Mouse (Mus musculus): ENCODE results near the gene Mtfp1.
"Not testable (repeated sequence)": the region's sequence is repeated elsewhere in the genome, so short reads cannot be mapped to it uniquely, and the experiment has no call there.

Gene Mtfp1

DNA sequence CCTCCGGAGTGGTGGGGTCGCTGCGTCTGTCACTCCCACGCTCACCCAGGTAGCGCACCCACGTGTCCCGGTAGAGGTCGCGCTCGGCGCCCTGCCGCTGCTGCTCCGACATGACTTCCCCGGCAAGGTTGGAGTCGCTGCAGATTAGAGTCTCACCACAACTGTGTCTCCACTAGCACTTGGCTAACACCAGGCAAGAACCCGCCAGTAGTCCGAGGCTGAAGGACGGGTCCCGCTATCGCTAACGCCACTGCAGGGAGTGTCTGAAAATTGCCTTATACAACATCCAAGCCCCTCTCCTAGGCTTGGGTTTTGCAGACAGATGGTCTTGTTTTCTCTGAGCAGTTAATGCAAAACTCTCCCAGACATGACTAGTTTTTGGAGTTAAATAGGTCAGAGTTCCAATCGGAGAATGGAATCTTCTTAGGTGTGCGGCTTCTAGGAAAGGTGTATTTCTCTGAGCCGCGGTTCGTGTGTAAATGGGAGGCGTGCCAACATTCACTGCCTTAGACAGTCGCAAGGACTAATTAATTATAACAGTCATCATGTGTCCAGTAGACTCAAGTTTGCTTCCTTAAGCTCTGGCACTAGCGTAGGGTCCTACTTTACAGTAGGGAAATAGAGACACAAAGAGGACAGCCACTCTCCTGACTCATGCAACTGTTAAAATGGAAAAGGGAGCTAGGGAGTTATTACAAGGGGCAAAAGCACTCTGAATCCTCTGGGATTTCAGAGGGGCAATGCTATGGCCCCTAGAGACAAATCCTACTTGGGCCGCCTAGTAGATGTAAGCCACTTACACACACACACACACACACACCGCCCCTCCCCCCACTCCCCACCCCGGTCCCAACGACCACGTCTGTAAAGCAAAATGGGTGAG, at the start of gene Mtfp1:
Mtfp1 (minus strand) TSS at position 275 of the 883 bp plus-strand sequence.
- peak; percentile 65 for DNase-seq (ENCODE audit: low spot score)

DNA sequence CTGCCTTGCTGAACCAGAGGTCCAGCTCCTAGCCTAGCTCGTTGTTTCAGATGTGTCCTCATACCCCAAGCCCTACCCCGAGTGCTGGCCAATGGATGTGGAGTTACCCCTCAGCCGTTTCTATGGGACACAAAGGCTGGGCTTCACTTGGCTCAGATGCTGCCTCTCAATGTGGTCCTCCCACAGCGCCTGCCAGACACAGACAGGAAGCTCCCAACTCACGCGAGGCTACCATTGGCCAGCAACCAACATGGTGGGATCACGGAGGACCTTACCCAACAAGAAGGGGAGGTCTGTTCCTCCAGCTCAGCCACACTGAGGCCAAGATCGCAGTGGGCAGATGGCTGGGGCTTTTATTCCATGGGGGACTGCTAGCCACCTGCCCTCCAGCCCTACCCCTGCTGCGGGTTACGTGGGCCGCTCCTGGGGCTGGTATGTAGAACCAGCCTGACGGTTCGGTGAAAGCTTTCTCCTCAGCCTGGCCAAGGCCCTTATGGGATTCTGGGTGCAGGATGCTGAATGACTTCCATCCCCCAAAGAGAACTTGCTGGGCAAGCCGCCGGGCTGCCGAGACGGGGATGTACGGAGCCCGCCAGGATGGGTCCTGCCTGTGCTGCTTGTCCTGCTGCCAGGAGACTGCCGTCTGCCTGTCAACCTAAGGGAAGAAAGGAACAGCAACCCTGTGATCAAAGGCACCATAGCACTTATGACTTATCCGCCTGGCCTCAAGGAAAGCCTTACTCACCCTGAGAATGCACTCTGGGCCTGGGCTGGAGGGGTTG, 48.2 kb upstream of the Mtfp1 start:
- DNase-seq (ENCODE audit: low spot score): no peak

DNA sequence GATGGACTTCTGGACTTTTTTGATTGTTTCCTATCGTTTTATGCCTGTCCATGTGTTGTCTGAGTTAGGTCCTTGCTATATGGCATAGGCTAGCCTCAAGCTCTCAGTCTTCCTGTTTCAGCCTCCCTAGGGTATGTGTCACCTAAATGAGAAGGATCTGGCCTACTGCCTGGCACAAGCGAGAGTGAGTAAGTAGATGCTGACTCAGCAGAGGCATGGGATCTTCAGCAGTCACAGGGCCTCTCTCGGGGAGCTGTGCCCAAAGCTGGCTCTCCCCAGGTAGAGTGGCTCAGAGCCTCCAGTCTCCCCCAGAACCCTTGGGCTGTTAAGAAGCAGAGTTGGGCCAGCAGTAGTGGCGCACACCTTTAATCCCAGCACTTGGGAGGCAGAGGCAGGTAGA, 47.1 kb upstream of the Mtfp1 start:
- no peak for DNase-seq (ENCODE audit: low spot score)

DNA sequence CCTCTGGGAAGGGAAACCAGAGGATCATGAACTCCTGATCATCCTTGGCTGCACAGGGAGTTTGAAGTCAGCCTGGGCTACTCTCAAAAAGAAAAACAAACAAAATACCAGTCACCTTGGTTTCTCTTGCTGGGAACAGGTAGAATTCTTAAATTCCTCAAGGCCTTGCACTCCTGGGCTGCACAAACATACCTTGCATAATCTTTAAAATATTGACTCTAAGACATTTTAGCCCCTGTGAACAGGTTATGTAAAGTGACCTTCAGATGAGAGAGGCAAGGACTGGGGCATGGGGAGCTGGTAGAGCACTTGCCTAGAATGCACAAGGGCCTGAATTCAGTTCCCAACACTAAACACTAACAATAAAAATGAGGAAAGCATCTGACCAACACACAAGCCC, 46.3 kb upstream of the Mtfp1 start:
- DNase-seq (ENCODE audit: low spot score): no peak

DNA sequence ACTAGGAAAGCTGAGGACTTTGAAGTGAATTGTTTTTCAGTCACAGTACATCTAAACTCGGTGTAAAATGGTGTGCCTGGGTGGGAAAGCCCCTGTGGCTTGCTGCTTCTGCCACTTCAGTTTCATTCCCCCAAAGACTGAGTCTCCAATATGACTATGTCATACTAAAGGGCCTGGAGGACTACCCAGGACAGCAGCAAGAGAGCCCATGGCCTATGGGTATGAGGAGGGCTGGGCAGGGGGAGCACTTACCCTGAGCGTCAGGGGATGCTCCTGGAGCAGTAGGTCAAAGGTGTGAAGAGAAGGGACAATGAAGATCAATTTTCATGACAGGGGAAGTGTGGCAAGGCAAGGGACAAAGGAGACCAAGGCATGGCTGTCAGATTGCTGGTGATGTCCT, 43.7 kb upstream of the Mtfp1 start:
- no peak for DNase-seq (ENCODE audit: low spot score)

DNA sequence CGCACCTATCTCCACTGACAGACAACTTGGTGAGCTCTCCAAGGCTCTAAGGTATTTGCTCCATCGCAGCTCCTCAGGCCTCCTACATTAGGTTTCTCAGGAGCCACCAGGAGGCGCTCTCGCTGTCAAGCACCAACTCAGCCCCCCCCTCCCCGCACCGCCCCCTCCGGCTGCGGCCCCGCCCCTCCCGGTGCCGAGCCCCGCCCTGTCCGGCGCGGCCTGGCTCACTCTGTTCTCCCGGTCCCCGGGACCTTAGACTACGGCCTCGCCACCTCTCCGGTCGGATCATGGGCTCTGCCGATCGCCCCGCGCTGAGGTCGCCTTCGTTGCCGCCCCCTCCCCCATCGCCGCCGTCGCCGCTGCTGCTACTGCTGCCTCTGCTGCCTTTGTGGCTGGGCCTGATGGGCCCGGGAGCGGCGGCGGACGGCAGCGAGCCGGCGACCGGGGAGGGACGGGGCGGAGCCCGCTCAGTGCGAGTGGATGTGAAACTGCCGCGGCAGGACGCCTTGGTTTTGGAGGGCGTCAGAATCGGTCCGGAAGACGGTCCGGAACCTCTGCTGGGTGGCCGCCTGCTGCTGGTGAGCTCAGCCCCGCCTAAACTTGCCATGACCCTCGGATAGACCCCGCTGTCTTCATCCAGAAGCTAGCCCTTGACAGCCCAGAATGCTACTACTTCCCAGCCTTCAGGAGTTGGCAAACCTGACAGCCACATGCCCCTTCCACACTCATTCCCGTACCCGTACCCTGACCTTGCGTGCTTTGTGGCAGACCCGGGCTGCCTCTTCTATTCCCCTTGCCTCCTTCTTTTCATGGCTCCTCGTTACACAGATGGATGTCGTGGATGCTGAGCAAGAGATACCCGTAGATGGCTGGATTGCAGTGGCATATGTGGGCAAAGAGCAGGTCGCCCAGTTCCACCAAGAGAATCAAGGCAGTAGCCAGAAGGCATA, 40.0 kb upstream of the Mtfp1 start, which contains the start of gene Rnf215:
Rnf215 (plus strand) TSS at position 217 of the 950 bp plus-strand sequence.
- peak; percentile 97 for DNase-seq (ENCODE audit: low spot score)

DNA sequence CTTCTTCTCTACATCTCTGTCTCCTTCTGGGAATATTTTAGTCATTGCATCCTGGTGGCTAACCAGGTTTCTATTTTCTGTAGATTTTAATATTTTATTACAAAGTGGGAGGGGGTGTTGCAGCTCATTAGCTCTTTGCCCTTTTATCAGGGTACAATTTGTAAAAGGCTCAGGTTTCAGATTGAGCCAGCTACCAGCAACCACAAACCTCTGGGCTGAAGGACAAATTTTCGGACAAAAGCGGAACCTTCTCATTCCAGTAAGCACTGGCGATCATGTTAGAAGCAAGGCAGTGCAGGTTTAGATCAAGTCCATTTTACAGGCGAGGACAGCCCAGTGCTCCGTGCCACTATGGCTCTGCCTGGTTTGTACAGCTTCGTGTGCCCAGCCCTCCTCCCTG, 39.2 kb upstream of the Mtfp1 start:
- no peak for DNase-seq (ENCODE audit: low spot score)

DNA sequence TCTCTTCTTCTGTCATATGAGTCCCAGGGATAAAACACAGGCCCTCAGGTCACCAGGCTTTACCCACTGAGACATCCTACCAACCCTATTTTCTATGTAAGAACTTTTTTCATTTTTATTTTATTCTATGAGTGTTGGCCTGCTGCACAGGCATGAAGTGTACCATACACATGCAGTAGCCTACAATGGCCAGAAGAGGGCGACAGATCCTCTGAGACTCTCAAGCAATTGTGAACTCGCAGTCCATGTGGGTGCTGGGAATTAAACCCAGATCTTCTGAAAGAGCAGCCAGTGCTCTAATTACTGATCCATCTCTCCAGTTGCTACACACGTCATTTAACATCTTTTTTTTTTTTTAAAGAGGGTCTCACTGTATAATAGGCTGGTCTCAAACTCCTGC, 38.2 kb upstream of the Mtfp1 start:
- no peak for DNase-seq (ENCODE audit: low spot score)

DNA sequence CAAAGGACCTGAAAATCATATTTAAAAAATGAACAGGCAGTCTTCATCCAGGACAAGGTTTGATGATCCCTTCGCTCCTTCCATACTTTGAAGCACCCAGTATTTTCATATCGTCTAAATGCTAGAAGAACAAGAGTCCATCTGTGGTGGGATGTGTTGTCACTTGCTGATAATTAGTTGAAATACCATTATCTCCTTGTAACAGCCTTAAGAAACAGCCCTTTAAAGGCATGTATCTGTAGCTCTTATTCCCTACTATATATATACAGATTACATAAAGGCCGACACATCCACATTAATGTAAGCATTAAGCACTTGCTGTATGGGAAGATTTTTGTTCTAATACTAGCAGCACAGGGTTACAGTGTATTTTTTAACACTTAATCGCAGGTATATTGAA, 33.2 kb upstream of the Mtfp1 start:
- DNase-seq (ENCODE audit: low spot score): not testable (repeated sequence)

DNA sequence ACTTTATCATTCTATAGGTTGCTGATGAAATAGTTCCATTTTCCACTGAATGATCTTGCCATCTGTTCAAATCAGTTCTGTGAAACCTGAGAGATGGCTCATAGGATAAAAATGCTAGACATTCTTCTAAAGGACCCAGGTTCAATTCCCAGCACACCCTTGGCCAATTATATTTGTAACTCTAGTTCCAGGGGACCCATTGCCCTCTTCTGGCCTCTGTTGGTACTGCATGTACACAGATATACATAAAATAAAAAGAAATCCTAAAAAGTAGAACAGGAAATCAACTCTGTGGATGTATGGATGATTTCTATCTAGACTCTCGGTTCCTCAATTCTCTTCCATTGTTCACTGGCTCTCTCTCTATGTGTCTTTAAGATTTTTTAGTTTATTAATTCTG, 31.8 kb upstream of the Mtfp1 start:
- no peak for DNase-seq (ENCODE audit: low spot score)

DNA sequence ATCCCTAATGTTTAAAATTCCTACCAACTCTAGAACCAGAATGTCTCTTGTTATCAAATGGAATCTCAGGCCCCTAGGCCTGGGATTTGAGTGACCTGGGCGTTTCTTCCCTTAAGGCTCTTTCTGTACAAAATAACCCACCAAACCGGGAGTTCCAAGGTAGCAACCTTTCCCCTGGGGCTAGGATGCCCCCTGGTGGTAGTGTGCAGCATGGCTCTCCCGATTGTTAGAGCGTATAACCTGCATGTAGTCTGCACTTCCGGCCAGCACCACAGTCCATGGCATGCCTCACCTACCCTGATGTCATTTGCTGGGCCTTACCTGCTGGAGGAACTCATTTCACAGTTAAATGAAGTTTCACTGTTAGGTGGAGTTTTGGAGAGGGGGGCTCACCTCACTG, 28.7 kb upstream of the Mtfp1 start:
- DNase-seq (ENCODE audit: low spot score): peak; percentile 73

DNA sequence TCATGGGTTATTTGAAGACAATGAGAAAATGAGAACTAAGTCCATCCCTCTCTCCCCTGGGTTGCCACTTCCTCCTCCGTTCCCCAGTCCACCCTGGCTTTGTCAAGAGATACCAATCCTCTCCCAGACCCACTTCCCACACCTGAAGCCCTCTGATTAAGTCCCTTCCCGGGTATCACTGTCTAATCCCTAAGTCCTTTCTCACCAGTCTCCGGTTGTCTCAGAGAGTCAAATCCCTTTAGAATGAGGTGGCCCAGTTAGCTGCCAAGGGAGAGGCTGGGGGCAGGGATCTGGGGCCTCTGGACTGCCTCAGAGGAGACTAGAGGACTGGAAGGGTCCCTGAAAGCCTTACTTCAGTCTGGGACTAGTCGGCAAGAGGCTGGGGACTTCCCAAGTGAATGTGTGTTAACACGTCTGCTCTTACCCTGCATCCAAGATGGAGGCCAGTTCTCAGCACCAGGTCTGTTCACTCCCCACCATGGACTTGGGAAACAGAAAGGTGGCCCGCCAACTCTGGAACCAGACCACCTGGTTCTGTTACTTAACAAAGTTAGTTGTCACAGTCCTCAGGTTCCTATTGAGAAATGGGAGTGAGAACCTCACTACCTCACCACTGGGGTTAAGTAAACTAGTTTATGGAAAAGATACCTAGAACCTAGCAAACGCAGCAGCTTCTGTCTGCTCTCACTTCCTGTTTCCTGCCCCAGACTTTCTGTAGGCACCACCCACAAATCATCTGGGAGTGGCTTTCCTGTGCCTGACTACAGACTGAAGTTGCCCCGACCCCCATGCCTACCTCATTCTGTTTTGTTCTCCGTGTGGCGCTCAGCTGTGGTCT, 27.7 kb upstream of the Mtfp1 start, which contains the start of gene Sec14l2:
Sec14l2 (minus strand) TSS at position 674 of the 838 bp plus-strand sequence.
- DNase-seq (ENCODE audit: low spot score): no peak

DNA sequence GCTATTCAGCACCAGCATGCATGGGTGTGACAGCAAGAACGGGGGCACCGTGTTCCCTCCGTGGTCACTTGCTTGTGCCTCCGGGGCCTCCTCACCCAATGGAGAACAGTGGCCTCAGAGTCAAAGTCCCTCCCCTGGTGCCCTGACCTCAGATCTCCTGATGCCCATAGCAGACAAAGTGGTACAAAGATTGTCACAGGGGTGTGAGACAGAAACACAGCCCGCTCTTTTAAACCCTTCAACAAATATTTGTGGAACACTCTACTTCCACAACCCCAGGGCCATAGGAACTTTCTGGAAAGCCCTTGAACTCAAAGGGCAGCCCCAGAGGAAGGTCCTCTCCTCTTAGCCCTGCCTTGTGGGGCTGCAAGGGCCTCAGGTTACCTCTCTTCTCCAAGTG, 27.0 kb upstream of the Mtfp1 start:
- DNase-seq (ENCODE audit: low spot score): no peak

DNA sequence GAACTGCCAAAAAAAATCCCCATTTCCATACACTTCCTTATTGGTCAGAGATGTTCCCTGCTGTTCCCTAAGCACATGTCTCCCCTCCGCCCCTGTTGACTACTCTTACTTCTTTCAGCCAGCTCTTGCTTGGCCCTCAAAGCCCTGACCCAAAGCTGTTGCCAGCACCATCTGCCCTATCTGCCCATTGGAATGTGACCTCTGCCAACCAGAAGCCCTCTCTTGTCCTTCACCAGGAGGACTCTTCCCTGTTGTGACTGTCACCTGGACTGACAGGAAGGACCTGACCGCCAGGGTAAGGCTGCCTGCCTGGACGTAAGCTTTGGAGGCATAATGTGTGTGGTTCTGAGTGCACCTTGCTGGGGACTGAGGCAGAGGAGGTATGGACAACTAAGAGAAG, 26.4 kb upstream of the Mtfp1 start:
- DNase-seq (ENCODE audit: low spot score): no peak

DNA sequence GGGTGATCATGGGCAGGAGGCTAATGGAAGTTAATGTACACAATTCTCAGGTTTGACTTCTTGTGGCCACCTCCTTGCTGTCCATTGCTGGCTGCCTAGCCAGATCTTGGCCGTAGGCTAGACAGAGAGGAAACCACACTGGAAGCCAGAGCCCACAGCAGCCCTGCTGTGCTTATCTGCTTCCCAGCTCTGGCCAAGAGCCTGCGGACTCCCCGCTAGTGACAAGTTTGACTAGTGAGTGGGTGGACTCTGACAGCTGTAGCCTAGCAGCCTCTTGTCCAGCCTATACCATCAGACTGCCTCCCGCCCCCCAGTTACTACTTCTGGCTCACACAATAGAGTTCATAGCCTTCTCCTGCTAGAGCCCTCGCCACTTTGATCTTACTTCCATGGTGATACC, 24.4 kb upstream of the Mtfp1 start:
- no peak for DNase-seq (ENCODE audit: low spot score)

DNA sequence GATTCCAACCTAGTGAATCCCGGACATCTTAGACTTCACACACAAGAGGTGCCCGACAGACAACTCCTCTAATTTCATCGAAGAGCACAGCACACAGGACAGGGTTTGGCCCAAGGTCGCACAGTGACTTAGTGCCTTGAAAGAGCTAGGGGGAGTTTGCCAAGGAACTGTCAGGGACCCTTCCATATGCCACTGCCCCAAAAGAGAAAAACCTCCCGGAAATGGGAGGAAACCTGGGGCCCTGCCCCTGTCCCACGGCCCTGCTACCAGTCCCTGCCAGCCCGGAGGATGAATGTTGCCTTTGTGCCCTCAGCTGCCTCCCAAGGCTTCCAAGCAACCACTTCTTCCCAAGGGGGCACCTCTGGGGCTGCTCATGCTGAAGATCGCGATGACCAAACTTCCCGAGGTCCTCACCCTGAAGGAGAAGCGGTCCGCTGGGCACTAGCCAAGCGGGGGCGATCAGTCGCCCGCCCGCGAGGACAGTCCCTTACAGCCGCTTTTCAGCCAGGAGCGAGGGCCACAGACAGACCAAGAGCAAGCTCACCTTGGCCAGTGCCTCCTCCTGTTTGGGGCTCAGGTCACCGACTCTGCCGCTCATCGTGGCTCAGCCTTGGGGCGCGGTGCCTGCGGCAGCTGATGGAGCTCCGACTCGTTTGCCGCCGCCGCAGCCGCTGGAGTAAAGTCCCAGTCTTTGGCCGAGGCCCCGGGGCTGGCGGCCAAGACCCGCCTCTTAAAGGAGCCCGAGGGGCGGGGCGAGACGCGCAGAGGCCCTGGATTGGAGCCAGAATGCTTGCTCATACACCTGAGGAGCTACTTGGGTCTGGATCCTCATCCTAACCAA, 23.1 kb upstream of the Mtfp1 start:
- DNase-seq (ENCODE audit: low spot score): peak; percentile 79

DNA sequence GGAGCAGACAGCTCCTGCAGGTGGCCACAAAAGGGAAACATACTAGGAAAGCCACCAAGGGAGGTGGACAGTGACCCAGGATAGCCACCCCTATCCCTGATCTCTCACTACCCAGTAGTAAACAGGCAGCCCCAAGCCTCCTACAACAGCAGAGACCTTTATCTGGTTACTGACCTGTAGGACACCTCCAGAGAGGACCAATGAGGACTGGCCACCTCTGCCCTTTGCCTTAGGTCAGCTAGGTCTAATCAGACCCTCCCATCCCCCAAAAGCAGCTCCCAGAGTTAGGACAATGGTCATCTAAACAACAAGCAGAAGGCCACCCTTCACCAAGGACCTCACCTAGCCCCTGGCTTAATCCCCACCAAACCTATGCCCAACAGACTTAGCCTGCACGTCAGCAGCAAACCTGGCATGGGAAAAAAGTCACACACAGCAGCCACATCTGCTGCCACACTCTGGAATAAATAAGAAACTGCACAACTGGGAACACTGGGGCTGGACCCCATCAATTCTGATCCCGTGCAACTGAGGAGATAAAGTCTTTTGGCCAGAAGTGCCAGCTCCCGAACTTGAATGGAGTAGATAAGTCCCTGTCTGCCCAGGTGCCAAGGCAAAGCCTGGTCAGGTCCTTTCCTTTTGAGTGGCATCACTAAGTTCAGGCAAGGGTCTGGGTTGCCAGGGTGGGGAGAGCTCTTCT, 22.3 kb upstream of the Mtfp1 start:
- DNase-seq (ENCODE audit: low spot score): no peak

DNA sequence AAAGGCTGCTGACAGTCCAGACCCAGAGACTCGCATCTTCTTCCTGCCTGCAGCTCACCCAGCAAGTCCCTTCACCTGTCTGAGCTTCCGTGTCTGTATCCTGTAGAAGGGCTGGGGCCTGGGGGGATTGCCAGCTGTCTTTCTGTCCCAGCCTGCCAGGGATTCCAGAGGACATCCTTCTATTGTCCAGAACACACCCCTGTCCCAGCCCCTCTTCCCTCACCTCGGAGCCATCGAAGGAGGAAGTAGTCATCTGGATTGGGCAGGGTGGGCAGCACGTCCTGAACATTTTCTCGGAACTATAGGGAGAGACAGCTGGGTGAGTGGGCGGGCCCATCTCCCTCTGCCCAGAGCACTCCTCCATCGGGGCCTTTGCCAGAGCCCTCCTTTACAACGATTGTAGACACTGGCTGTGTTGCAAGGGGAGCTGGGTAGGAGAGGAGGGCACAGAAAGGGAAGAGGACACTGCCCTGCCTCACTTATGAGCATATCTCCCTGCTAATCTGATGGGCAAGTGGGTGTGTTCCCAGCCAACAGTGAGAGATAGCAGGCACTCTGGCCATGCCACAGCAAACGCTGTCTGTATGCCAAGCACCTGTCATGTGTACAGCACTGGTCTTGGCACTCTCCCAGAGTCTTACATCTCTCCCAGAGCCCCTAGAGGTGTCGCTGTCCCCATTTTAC, 21.4 kb upstream of the Mtfp1 start:
- DNase-seq (ENCODE audit: low spot score): no peak

DNA sequence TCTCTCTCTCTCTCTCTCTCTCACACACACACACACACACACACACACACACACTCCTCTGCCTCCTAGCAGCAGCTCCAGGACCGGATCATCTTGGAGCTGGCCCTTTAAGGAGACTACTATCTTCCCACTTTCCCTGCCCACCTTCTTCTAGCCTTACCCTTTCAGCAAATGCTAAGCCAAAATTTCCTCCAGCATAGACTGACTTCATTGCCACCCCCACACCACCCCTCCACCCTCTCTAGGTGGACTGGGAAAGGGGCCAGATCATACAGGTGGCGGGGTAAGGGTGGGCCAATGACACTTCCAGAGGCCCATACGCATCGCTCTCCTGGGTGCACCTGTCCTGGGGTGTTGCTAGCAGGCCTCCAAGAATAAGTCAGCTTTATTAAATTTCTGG, 20.2 kb upstream of the Mtfp1 start:
- DNase-seq (ENCODE audit: low spot score): no peak

All from testis, postnatal 10 days (tissue).